Mouse (Mus musculus) c-Kit-negative CD71-positive TER-119-positive erythroid progenitor cells, embryonic 14.5 days (primary cell): ENCODE results near the gene Clic1.

Experiments used
- DNase-seq: peaks from one replicate; pipeline ENCODE4 v3.0.0-alpha.2; 2013; ENCODE audit warnings: low read depth, low spot score

Clic1 gene

GRCm38 (mm10) chr17:35064951-35065947 lies 15.5 kb downstream of the Clic1 start, which contains the start of gene Ly6g6c:
Ly6g6c (plus strand) TSS chr17:35065388.
- no peak for DNase-seq

DNA sequence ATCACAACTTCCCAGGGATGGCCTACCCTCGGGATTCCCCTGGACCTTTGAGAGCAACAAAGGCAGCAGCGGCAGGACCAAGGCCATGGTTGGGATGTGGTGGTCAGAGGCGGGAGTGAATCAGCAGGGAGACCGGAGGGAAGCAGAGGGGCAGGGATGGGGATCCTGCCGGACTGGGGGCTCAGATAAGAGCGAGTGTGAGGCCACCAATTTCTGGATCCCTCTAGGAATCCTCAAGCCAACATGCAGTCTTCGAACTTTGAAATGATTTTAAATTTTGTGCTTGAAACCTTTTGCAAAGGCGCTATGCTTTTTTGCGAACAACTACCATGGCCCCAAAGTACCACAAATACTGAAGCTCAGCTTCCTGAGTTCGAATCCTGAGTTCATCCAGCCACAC lies 16.3 kb downstream of the Clic1 start, which contains the start of gene Mpig6b:
Mpig6b (minus strand) TSS at position 101 of the 400 bp plus-strand sequence.
- DNase-seq, result no peak

- DNase-seq, result no peak
Observed at GRCm38 (mm10) chr17:35068213-35068914, 18.6 kb downstream of the Clic1 start.

- no peak for DNase-seq
Observed at GRCm38 (mm10) chr17:35070556-35071229, 20.9 kb downstream of the Clic1 start.

DNA sequence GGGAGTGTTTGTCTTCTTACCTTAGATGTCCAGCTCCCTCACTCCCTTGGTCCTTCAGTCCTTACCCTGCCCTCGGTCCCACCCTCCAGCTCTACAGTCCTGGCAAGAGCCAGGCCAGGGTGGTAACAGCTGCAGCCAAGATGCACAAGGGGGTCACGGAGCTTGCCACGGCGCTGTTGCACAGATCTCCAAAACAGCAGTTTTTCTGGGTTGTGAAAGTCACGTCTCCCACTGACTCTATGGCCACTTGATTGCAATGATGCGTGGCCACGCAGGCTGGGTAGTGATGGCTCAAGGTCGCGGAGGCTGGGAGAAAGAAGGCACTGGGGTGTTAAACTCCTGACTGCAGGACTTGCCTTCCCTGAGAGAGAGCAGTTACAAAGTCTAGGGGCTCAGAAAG lies 21.7 kb downstream of the Clic1 start:
- DNase-seq, result no peak

DNA sequence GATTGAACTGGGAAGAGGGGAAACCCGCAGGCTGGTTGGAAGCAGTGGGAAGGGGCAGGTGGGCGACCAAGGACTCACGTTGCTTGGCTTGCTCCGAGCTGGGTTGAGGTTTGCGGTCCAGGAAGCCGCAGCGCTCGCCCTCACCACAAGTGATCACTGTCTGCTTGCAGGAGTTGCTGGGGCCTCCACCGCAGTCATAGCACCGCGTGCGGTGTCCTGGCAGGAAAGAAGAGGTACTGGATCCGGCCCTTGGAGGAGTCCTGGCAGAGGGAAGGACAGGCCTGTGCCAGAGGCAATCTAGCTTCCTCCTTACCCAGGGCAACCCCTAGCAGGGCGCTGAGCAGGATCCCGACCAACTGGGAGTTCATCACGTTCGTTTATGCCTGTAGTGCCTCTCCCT lies 24.3 kb downstream of the Clic1 start:
- no peak for DNase-seq

DNA sequence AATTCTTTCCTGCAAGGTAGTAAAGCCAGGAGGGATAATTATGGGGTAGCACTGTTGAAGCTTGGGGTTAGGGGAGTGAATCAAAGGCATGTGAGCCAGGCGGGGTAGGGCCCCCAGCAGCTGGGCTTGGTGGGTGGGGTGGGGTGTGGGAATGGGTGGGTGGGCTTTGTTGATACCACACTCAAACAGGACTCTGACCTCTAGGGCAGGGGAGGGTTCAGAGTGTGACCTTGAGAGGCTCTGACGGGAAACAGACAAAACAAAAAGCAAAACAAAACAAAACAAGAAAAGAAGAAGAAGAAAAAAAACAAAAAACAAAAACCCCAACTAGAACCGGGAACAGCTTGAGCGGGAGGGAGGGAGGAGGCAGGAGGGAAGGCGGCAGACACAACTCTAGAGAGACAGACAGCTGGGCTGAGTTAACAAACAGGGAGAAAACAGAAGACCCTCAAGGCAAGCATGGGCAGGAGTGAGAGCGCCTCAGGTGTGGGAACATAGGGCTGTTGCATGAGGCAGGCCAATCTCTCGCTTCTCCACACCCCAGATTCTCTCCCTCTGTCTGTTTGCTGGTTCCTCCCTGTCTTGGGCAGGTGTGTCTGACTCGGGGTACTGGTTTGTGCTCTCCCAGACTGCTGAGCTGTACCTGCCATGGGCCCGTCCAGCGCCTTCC lies 26.9 kb downstream of the Clic1 start, which contains the start of gene Ly6g6e:
Ly6g6e (plus strand) TSS at position 396 of the 670 bp plus-strand sequence.
- DNase-seq, result no peak

DNA sequence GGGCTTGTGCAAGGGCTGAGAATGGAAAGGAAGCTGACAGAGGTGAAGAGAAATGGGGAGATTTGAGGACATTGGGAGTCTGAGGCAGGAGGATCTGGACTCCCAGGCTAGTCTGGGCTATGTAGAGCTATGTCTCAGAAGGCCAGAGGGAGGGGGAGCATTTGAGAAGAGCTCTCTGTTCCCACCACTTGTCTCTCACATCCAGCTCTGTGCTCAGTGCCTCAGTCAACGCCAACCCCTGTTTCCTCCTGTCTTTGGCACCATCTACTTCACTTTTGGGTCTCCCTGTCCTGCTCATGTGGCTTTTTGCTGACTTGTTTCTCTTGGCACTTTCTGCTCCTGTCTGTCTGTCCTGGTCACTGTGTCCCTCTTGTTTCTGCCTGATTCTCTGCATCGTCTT lies 27.5 kb downstream of the Clic1 start:
- no peak for DNase-seq

- no peak for DNase-seq
Observed at GRCm38 (mm10) chr17:35077786-35078233, 28.0 kb downstream of the Clic1 start, which contains the start of gene Ly6g6d. Ly6g6d (minus strand) TSS chr17:35078065.

DNA sequence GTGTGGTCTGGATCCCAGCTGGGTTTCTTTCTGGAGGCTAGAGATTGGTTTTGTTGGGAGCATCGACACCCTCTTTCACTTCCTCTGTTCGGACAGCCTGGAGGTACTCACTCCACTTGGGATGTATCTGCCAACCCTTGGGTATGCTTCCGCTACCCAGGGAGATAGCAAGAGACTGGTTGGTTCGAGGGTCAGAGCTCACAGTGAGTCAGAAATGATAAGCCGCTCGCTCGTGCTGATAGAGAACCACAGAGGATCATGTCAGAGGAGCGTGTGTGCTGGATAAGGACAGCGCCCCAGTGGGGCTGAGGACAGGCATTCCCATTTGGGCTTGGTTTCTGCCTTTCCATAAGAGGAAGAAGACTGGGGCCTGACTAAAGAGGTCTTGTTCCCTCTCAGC lies 30.0 kb downstream of the Clic1 start:
- DNase-seq, result no peak

DNA sequence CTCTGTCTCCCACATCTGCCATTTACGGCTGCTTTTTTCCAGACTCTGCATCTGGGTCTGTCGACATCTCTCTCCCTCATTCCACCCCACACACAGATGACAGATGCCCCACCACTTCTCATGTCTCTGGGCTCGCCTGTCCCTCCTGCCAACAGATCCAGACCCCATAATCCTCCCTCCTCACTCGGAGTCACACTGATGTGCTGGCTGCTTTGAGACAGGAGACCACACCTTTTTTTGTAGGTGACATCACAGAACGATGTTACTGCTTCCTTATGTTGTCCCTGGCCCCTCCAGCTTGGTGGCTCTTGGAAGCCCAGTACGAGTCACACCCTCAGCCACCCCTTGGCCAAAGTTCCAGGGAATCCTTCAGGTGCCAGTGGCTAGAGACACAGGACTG lies 30.5 kb downstream of the Clic1 start:
- DNase-seq, result no peak

- no peak for DNase-seq
Observed at GRCm38 (mm10) chr17:35080710-35081109, 30.9 kb downstream of the Clic1 start.

DNA sequence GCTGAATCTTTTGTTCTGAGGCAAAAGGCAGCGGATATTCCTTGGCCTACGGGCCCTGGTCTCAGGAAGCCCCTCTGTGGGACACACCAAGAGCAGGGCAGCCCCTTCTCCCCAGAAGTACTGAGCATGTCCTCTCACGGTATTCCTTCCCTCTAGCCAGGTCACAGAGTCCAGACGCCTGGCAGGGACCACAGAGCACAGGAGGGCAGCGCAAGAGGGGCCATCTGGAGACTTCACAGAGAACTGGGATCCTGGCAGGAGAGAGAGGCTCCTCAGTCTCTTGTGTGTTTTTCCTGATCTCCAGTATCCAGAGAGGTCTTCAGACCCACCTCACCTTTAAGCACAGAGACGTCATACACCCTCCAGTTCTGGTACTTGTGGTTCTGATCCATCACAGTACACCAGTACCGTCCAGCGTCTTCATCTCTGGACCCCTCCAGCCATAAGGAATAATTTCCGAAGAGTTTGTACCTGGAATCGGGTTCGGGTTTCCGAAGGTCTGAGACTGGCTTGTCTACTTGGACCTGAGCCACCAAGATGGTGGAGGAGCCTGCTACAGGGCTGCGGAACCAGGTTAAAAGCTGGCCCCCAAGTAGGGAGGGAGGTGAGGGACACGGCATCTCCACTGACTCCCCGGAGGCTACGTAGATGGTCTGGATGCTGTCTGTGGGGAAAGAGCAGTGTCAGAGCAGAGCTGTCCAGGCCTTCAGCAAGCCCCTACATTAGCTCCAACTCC lies 33.2 kb downstream of the Clic1 start:
- DNase-seq, result no peak

DNA sequence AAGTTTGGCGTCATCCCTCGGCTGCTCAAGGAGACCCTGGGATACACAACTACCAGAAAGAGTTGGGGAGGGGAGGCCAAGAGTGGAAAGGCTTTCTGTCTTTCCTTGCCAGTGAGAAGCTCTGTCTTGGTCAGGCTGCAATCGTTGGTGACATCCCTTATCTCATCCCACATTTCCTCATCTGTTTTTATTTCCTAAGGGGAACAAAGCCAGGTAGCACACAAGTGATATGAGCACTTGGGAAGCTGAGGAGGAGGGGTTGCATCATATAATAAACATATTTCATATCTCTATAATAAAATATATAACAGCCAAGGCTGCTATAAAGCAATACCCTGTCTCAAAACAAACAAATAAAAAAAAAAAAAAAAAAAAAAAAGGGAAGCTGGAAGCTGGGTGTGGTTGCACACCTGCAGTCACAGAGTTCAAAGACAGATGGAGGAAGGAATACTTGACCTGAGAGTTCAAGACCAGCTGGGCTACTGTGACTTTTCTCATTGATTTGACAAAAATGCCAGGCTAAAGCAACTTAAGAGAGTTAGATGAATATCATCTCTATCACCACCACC lies 34.2 kb downstream of the Clic1 start:
- no peak for DNase-seq

DNA sequence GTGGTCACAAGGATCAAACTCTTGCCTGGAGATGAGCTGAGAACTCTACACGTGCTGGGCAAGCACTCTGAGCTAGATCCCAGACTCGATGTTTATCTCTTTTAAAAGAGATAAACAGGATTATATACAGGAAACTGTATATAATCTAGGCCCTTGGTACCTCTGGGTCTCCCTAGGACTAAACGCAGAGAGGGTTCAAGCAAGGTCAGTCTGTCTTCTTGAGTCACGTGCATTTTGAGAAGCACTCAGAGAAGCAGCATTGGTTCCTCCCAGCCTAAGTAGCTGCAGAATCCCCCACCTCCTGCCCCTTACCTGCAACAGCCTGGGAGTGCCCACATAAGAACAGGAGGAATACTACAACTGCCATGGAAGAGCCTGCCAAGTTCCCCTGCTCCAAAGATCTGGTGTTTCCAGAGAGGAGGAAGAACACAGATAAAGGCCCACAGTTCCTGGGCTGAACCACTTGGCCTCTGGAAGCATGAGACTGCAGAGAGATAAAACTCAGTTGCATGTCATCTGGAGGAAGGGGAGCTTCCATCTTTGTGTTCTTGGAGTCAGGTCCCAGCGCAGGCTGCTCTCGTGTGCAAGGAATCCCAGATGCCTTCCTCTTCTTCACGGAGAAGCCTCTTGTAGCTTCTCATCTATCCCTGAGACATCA lies 35.6 kb downstream of the Clic1 start, which contains the start of gene Ly6g6f:
Ly6g6f (minus strand) TSS at position 403 of the 658 bp plus-strand sequence.
- no peak for DNase-seq

GRCm38 (mm10) chr17:35088151-35088550 lies 38.4 kb downstream of the Clic1 start:
- DNase-seq, result no peak

- DNase-seq, result peak; percentile 88
Observed at GRCm38 (mm10) chr17:35088825-35089644, 39.3 kb downstream of the Clic1 start, which contains the start of gene Abhd16a. Abhd16a (plus strand) TSS chr17:35089263.

GRCm38 (mm10) chr17:35090166-35090932 lies 40.6 kb downstream of the Clic1 start:
- peak; percentile 44 for DNase-seq
